Mouse (Mus musculus) mature B cell (primary cell): ENCODE data around the gene Flvcr2.

ENCODE experiments used
- in situ Hi-C: fragments of 300-500 bp; cut with MboI; formaldehyde crosslinking; loops from 2 replicates; pipeline ENCODE4 v1.14.3; 2019

Gene Flvcr2

GRCm38 (mm10) chr12:85859111-85859510, 112.8 kb downstream of the Flvcr2 start:
- in situ Hi-C loops = loop anchor here (25.0 kb wide), 1 partner anchor 528 kb away; no protein-coding TSS in a partner anchor

GRCm38 (mm10) chr12:85859511-85860189, 113.3 kb downstream of the Flvcr2 start:
- in situ Hi-C loops = loop anchor here (25.0 kb wide), 1 partner anchor 528 kb away; no protein-coding TSS in a partner anchor

- in situ Hi-C loops = loop anchor here (25.0 kb wide), 1 partner anchor 525 kb away; no protein-coding TSS in a partner anchor
These were observed 116.2 kb downstream of the Flvcr2 start for GRCm38 (mm10) chr12:85862514-85862913.
